Mouse (Mus musculus) cerebellum, adult 2 months (tissue): Measurements from ENCODE around the gene Sdc4.

ENCODE experiments used
- CTCF ChIP-seq: fragments of 200-500 bp; IDR thresholded peaks from 2 replicates; pipeline ENCODE4 v1.5.1; 2011; ENCODE audit warnings: low read depth, mild to moderate bottlenecking, control low read depth, low read length, moderate library complexity, borderline replicate concordance; ENCODE audit not compliant: insufficient read depth
- POLR2A ChIP-seq: fragments of 200-500 bp; IDR thresholded peaks from 2 replicates; pipeline ENCODE4 v1.6.1; 2011; ENCODE audit warnings: low read length, control low read depth, borderline replicate concordance; ENCODE audit not compliant: insufficient read depth

- no peak for TF ChIP-seq POLR2A
- no peak for TF ChIP-seq CTCF
These were observed 11.9 kb upstream of the Sdc4 start for GRCm38 (mm10) chr2:164455421-164456190.
